In genomic region chr8:81349452-81349851, GRCm38 (mm10) we compare ENCODE assay signal across 8 mouse cellular contexts. TPM values are rescaled to one million over a fixed set of nuclear protein-coding genes. Genes with fewer than 3 reads are reported as not detected.
DNase-seq lines count a peak whose midpoint lies in the region; ATAC-seq and TF ChIP-seq lines count a peak whose summit lies in the region.

No protein-coding gene starts in this region.

- H3K4me3 ChIP-seq in neural tube, embryonic 12.5 days: no peak overlapping the region
- no peak overlapping the region for H3K4me3 ChIP-seq in embryonic fibroblast, embryonic 13.5 days (ENCODE audit: insufficient read depth, low read length)
- no peak overlapping the region for H3K4me3 ChIP-seq in lung, embryonic 14.5 days (ENCODE audit: low read depth, low read length)

- 82% methylated on average over 1 of the region's 1 CpGs for WGBS in neural tube, embryonic 12.5 days
- WGBS in lung, embryonic 14.5 days: 88% methylated on average over 1 of the region's 1 CpGs

- H3K27ac ChIP-seq in neural tube, embryonic 12.5 days: no peak overlapping the region
- H3K27ac ChIP-seq in embryonic fibroblast, embryonic 13.5 days (ENCODE audit: insufficient read depth, low read length): no peak overlapping the region
- no peak overlapping the region for H3K27ac ChIP-seq in lung, embryonic 14.5 days (ENCODE audit: low read depth)

- no peaks in the 10 kb centered on the region for H3K27me3 ChIP-seq in neural tube, embryonic 12.5 days (replicated peaks)
- no peaks in the 10 kb centered on the region for H3K27me3 ChIP-seq in lung, embryonic 14.5 days (ENCODE audit: insufficient read depth, low read length)

- no peak for TF ChIP-seq POLR2A in embryonic fibroblast, embryonic 13.5 days (IDR thresholded peaks at IDR 0.05; ENCODE audit: low read depth, low read length)

- H3K36me3 ChIP-seq in neural tube, embryonic 12.5 days: no peaks in the 10 kb centered on the region
- no peaks in the 10 kb centered on the region for H3K36me3 ChIP-seq in lung, embryonic 14.5 days (ENCODE audit: insufficient read depth)

- peak; percentile 17; the same call in 1 of the 2 replicates for ATAC-seq in neural tube, embryonic 12.5 days (ENCODE audit: low FRiP score, low read depth)
- no peak for ATAC-seq in lung, embryonic 14.5 days (ENCODE audit: insufficient read depth)

- peak; percentile 8 to 45 for DNase-seq in heart, adult 18-20 months
- no peak for DNase-seq in heart, adult 11 months
- no peak for DNase-seq in neural tube, embryonic 10.5 days (ENCODE audit: extremely low spot score, low spot score)
- peak; percentile 70 for DNase-seq in adipocyte (ENCODE audit: low spot score)
- peak; percentile 81 for DNase-seq in lung, embryonic 14.5 days
- peak; percentile 30 for DNase-seq in thymus, postnatal 25 days

- no peaks in the 10 kb centered on the region for H3K4me1 ChIP-seq in neural tube, embryonic 12.5 days
- no peaks in the 10 kb centered on the region for H3K4me1 ChIP-seq in embryonic fibroblast, embryonic 13.5 days (ENCODE audit: control insufficient read depth, insufficient read depth, low read length)
- no peaks in the 10 kb centered on the region for H3K4me1 ChIP-seq in lung, embryonic 14.5 days (ENCODE audit: insufficient read depth)

- H3K4me2 ChIP-seq in neural tube, embryonic 12.5 days (replicated peaks): no peak overlapping the region
- no peak overlapping the region for H3K4me2 ChIP-seq in lung, embryonic 14.5 days

- no peaks in the 10 kb centered on the region for H3K9me3 ChIP-seq in neural tube, embryonic 12.5 days
- no peaks in the 10 kb centered on the region for H3K9me3 ChIP-seq in lung, embryonic 14.5 days (ENCODE audit: low read depth, low read length)

- H3K9ac ChIP-seq in neural tube, embryonic 12.5 days: no peak overlapping the region
- H3K9ac ChIP-seq in lung, embryonic 14.5 days: no peak overlapping the region

- peak; percentile 49; the same call in 1 of the 2 replicates for TF ChIP-seq CTCF in embryonic fibroblast, embryonic 13.5 days (IDR thresholded peaks at IDR 0.05; ENCODE audit: borderline replicate concordance, insufficient read depth, low read length)
- peak; percentile 84 for TF ChIP-seq CTCF in lung, embryonic 14.5 days (IDR thresholded peaks at IDR 0.05; ENCODE audit: low read depth)

RNA-seq across cellular contexts. Expression of gene Inpp4b, which starts 7.1 kb away (rescaled TPM):
- 10 to 100 TPM; 51.8 to 70.6 TPM for total RNA-seq in heart, adult 18-20 months (2021)
- polyA plus RNA-seq in neural tube, embryonic 12.5 days (2016; fragmentation: Nextera tagmentation; extraction: Ambion mirVana): 5.2 and 5.6 TPM in 2 replicates
- polyA plus RNA-seq in embryonic fibroblast, embryonic 13.5 days (2011; ENCODE audit: insufficient read length, low read depth, missing spikeins): 0.58 and 1.9 TPM in 2 replicates
- 6.3 and 7.4 TPM in 2 replicates for polyA plus RNA-seq in lung, embryonic 14.5 days (2014; fragmentation: Nextera tagmentation; extraction: Ambion mirVana)

Comparison
In these comparisons a context has a peak if more than half of its experiments do, and no peak if none do; other contexts are left out.
1. DNase-seq: peak in heart, adult 18-20 months (2 of 2), adipocyte (single experiment), lung, embryonic 14.5 days (single experiment) and thymus, postnatal 25 days (single experiment); none in heart, adult 11 months (single experiment) and neural tube, embryonic 10.5 days (single experiment).